Mouse (Mus musculus): ENCODE data around the gene Spag9. TPM values are rescaled to one million over a fixed set of nuclear protein-coding genes. Genes with fewer than 3 reads are reported as not detected.

The Spag9 gene
- total RNA-seq, 2 experiments from 2014 or later, result 232 to 235 TPM

DNA sequence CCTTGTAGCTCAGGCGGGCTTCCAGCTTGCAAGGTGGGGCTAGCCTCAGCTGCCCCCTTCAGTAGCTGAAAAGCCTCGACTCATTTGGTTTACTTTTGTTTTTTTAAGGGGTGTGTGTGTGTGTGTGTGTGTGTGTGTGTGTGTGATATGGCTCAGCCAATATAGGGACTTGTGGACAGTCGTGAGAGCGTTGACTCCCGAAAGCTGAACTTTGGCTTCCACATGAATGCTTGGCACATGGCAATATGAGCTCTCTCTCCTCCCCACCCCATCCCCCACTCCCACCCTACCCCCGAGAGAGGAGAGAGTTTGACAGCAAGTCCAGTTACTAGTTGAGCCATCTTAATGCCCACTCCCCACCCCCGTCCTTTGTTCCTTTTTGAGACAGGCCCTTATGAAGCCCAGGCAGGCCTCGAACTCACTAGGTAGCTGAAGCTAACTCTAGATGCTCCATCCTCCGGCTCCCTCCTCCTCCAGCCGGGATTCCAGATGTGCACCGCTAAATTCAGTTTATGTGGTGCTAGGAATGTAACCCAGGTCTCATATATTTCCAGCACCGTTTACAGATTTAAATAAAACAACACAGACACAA, 152.3 kb downstream of the Spag9 start:
- DNase-seq, result no peak
- intact Hi-C loops (cut with DNase I), result loop anchor here (5.0 kb wide), 2 partner anchors 64 to 79 kb away; partner anchors contain the start of gene Tob1

- intact Hi-C loops (cut with DNase I), result loop anchor here (5.0 kb wide), 2 partner anchors 63 to 78 kb away; partner anchors contain the start of gene Tob1
- DNase-seq, result peak; percentile 79
Observed at GRCm38 (mm10) chr11:94148931-94149491, 153.1 kb downstream of the Spag9 start.

GRCm38 (mm10) chr11:94149509-94150259, 153.8 kb downstream of the Spag9 start:
- DNase-seq, result peak; percentile 67
- intact Hi-C loops (cut with DNase I), result loop anchor here (5.0 kb wide), 2 partner anchors 63 to 78 kb away; partner anchors contain the start of gene Tob1

GRCm38 (mm10) chr11:94150519-94151470, 154.9 kb downstream of the Spag9 start:
- intact Hi-C loops (cut with DNase I), result no loop called here
- no peak for DNase-seq

- intact Hi-C loops (cut with DNase I), result no loop called here
- no peak for DNase-seq
Observed at GRCm38 (mm10) chr11:94154201-94154600, 158.3 kb downstream of the Spag9 start.

DNA sequence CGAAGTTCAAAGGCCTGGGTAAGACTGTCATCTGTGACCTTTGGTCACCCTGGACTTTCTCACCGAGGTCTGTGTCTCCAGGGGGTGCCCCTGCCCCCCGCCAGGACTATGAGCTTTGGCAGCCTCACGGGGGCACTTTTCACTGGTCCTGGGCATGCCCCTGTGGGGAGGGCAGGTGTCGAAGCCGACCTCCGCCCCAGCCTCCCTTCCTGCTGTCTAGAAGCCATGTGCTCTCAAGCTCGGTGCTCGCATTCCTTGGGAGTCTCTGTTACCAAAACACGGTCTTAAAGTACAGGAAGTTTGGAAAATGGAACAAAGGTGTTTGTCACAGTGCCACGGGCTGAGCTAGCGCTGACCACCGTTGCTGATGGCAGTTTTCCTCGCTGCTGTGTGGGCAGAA, 162.6 kb downstream of the Spag9 start:
- no peak for DNase-seq
- intact Hi-C loops (cut with DNase I), result no loop called here

DNA sequence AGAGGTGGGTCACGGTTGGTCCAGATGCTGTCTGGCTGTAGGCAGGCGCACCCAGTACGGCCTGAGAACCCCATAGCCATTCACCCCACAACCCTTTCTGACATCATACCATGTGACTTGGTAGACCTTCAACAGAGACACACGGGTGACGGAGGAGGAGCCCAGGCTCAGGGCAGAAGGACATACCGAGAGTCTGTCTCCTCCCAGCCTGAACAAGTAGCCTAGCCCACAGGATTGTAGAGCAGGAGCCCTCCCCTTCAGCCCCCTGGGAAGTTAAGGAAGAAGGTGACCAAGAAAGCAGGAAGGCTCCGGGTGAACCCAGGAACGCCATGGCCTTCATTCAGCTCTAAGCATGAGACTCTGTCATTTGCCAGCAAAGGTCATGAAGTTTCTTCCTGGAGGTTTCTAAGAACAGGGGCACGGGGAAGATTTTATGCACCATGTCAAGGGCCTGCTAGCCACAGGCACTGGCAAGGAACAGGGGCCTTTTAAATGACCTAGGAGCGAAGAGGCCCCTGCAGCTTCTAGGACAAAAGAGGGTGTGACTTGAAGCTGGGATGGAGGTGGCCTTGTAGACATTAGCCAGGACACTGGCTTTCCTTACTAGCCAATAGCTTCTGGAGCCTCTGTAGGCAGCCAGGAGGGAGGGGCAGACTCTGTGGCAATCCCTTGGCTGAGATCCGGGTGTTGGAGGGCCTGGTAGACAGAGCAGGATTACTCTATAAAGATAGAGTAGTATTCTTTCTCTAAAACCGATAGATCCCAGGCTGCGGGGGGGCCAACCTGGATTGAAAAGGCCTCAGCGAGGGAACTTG, 163.4 kb downstream of the Spag9 start:
- DNase-seq, result peak; percentile 80
- intact Hi-C loops (cut with DNase I), result no loop called here

DNA sequence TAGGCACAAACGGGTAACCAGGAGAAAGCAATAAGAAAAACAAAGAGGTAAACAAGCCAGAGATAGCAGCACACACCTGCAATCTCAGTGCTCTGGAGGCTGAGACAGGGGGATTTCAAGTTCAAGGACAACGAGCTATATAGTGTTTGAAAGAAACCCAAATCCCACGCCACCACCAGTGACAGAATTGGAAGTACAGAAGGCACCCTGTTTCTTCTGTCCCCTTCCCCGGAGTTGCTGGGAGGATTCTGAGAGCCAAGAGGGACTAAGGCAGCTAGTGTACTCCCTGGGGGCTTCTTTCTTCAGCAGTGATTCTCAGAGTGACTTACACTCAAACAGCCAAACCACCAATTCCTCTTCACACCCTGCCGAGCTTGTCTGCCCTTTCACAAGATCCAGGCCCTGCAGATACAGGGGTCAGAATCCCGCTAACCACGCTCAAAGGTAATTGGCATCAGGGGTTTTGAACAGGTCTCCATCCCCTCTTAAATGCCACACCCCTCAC, 164.1 kb downstream of the Spag9 start:
- intact Hi-C loops (cut with DNase I), result loop anchor here (5.0 kb wide), 1 partner anchor 52 kb away; the partner anchor contains the start of gene Tob1
- no peak for DNase-seq

GRCm38 (mm10) chr11:94160443-94161266, 164.8 kb downstream of the Spag9 start:
- peak; percentile 98 for DNase-seq
- intact Hi-C loops (cut with DNase I), result loop anchor here (5.0 kb wide), 1 partner anchor 52 kb away; the partner anchor contains the start of gene Tob1

GRCm38 (mm10) chr11:94161267-94161646, 165.4 kb downstream of the Spag9 start:
- DNase-seq, result peak; percentile 50
- intact Hi-C loops (cut with DNase I), result loop anchor here (5.0 kb wide), 1 partner anchor 51 kb away; the partner anchor contains the start of gene Tob1

- intact Hi-C loops (cut with DNase I), result loop anchor here (5.0 kb wide), 1 partner anchor 50 kb away; the partner anchor contains the start of gene Tob1
Observed at GRCm38 (mm10) chr11:94161867-94162581, 166.1 kb downstream of the Spag9 start.

GRCm38 (mm10) chr11:94163005-94163767, 167.3 kb downstream of the Spag9 start:
- DNase-seq, result no peak
- intact Hi-C loops (cut with DNase I), result loop anchor here (5.0 kb wide), 1 partner anchor 49 kb away; the partner anchor contains the start of gene Tob1

More at GRCm38 (mm10) chr11:94161867-94162581, 166.1 kb downstream of the Spag9 start:
- DNase-seq, result no peak

DNA sequence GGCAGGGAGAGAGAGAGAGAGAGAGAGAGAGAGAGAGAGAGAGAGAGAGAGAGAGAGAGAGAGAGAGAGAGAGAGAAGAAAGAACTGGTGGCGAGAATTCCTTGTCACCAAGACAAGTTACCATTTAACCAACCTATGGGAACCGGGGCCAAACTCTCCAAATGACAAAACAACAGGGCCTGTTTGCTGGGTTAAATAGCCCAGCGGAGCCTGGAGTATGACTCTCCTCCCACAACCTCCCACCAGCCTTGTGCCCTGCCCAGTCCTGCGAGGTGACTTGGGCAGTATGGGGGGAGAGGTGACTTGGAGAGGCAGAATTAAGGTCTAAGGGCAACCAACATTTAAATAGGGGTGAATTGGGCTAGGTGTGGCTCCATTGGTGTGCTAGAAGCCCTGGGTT, 169.9 kb downstream of the Spag9 start:
- no peak for DNase-seq
- intact Hi-C loops (cut with DNase I), result no loop called here

- peak; percentile 72 for DNase-seq
- intact Hi-C loops (cut with DNase I), result no loop called here
Observed at GRCm38 (mm10) chr11:94168238-94168637, 172.3 kb downstream of the Spag9 start.

DNA sequence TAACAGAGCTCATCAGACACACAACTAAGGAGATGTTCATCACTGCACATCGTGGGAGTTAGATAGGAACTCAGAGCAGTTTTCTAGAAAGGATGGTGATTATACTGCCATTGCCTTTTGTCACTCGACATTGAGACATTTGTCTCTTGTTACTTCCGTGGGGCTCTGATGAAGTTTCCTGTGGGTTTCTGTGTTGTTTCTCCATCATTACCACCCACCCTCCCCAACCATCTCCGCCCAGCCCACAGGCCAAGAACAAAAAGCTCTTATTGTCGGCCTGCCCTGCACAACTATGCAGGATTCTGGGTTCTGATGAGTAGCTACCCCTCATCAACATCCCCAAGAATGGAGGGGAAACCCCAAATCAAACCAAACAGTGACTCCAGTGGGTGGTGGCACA, 173.7 kb downstream of the Spag9 start:
- DNase-seq, result no peak
- intact Hi-C loops (cut with DNase I), result no loop called here

DNA sequence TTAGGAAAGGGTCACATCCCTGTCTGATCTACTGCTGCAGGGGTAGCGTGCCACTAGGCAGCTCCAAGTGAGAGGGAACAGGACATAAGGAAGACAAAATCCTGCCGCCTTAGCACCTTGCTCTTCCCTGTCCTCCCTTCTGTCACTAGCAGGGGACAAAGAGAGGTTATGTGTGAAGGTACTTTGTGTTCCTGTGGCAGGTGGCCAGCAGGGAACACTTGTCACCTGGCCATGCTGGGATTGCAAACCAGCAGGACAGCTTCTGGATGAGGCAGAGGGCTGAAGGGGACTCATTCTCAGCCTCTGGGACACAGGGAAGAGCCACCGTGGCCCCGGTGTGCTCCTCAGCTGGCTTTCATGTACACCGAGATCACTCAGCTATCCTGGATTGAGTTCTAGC, 175.8 kb downstream of the Spag9 start:
- intact Hi-C loops (cut with DNase I), result no loop called here
- DNase-seq, result no peak

GRCm38 (mm10) chr11:94172186-94172585, 176.3 kb downstream of the Spag9 start:
- DNase-seq, result no peak
- intact Hi-C loops (cut with DNase I), result no loop called here

Measured in left cerebral cortex, postnatal 4 days (tissue).